Mouse (Mus musculus): Measurements from ENCODE around the gene Hist1h1a.
"Not testable (repeated sequence)": the region's sequence is repeated elsewhere in the genome, so short reads cannot be mapped to it uniquely, and the experiment has no call there.

The Hist1h1a gene

DNA sequence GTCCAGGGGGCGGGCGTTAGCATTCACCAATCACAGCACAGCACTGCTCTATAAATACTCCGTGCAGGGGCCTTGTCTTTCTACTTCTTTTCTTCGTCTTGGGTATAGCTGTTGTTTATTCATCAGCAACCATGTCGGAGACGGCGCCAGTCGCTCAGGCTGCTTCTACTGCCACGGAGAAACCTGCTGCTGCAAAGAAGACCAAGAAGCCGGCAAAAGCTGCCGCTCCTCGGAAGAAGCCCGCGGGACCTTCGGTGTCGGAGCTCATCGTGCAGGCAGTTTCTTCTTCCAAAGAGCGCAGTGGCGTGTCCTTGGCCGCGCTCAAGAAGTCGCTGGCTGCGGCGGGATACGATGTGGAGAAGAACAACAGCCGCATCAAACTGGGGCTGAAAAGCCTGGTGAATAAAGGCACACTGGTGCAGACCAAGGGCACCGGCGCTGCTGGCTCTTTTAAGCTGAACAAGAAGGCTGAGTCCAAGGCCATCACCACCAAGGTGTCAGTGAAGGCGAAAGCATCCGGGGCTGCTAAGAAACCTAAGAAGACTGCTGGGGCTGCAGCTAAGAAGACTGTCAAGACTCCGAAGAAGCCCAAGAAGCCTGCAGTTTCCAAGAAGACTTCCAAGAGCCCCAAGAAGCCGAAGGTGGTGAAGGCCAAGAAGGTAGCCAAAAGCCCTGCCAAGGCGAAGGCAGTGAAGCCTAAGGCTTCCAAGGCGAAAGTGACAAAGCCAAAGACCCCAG, at the start of gene Hist1h1a:
Gene Hist1h1a, plus strand, starts transcription at position 81 of the 738 bp plus-strand sequence.
- DNase-seq: peak; percentile 90

DNA sequence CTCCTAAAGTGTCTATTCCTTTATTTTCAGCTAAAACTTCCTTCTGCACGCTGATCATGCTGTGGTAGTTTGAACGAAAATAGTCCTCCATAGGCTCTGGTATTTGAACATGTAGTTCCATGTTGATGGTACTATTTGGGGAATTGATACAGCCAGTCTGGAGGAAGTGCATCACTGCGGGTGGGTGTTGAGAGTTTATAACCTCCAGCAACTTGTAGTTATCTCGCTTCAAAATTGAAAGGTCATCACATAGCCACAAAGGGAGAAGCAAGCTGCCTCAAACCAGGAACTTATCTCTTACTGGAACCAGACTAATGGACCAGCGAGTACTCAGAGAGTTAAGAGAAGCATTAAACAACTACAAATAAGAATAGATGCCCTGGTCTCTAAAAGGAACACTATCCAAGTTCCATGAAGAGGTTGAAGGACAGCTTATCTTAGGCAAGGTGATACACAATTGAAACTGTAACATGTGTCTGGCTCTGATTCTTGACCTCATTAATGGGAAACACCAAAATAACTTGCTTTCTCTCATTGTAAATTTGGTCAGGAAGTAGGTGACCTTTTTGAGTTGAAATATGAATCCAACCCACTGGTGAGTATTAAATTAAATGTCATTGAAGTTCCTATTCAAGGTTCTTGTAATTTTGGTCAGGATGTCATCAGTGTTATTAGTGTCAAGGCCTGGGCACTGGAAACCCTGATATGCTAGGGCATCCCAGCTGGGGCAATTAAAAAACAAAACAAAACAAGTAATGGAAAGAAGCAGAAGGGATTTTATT, 47.0 kb upstream of the Hist1h1a start:
- no peak for DNase-seq

DNA sequence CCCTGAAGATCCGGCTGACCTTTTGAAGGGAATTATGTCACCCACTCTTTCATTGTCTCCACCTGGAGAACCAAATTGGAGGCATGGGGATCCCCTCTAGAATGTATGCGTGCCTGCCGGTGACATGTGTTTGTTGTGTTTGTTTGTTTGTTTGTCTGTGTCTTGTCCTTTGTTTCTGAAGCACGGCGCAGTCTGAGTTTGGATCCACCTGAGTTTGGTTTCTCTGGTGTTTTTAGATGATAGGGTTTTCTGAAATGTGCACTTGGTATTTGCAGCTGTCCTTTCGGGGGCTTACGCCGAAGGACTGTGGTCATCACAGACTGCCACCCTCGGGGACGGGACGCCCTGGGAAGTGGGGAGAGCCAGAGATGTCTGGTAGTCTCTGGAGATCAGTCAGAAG, 46.3 kb upstream of the Hist1h1a start:
- DNase-seq: no peak

DNA sequence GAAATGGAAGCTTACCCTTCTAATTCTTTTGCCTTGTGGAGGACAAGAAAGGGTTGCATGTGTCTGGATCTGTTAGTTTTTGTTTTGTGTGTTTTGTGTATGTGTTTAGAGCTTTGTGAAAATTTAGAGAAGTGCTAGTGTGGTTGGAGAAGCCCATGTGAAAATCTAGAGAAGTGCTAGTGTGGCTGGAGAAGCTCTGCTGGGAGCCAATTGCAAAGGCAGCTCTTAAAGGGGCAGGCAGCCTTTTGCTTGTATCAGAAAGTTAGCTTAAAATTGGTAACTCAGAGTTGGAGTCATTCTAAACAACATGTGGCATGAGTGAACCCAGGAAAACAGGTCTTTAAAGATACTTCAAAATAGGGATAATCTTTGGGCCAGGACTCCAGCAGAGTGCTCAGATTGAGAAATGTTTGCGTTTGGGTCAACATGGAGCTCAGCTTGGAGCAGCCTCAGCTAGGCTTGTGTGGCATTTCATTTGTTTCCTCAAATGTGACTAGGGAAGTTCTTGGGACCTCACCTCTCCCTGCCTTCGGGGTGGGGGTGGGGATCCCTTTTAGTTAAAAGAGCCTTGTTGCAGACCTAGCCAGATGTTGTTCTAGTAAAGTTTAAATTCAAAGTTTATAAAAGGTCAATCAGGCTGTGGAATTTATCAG, 45.7 kb upstream of the Hist1h1a start:
- not testable (repeated sequence) for DNase-seq

DNA sequence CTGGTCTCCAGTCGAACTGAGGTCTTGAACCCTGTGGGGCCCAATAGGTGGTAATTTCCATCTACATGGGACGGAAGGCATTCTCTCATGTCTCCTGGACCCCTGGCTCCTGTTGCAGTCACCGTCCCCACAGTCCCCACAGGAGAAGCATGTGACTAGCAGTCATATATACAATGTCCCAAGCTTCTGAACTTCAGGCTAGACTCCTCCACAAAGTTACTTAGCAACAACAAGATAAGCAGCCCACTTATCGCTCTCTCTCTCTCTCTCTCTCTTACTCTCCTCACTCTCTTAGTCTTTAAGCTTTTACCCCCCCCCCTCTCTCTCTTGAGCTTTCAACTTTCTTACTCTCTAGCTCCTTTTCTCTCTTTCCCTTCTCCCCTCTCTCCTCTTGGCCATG, 39.2 kb upstream of the Hist1h1a start:
- no peak for DNase-seq

DNA sequence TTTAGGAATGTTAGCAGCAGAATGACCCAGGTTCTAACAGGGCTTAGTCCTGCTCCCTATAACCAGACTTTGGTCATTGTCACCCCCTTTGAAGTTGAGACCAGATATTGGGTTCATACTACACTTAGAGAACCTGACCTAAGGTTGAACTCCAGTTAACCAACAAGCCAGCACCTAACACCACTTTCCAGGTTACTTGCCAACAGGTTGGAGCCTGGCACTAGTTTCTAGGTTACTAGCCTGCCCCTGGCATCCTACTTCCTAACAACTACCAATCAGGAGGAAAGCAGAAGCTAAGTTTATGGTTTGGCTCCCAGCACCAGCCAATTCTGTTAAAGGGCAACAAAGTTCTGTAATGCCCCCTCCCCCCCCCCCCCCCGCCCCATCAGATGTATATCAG, 38.3 kb upstream of the Hist1h1a start:
- no peak for DNase-seq

DNA sequence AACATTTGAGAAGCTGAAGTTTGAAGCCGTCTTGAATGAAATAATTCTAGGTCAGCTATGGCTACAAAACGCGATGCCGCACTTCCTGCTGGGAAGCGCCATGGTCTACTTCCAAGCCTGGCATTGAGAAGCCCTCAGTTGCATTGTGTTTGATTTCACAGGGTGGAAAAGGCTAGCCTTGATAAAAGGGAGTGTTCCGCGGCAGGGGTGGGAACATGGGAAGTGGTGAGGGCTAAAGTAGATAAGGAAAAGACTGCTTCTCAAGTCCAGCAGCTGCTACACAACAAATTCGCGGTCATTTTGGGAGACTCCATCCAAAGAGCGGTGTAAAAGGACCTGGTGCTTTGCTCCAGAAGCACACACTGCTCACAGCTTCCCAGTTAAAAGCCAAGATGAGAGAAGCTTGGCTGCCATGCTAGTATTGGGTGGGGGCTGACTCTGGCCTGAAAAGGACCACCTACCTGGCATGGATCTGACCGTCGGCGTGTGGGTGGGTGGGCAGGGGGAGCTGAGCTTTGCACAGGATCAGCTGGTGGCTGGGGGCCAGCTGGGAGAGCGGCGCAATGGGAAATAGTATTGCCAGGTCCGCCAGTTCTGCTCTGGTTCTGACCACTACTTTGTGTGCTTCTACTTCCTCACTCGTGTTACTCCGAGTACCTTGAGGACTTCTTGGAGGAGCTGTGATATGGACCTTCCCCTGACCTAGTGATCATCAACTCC, 34.8 kb upstream of the Hist1h1a start:
- DNase-seq: no peak

DNA sequence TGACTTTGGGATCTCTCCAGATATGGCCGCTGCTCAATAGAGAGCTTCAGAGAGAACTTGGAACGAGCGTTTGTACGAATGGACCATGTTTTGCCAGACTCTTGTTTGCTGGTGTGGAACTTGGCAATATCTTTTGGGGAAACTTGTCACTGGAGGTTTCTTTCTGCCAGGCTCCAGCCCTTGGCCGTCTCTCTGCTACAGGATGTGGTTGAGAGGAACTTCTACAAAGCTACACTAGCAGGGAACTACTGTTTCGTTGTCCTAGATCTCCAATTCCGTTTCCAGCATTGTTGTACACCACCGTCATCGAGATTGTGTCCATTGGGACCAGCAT, 34.3 kb upstream of the Hist1h1a start:
- DNase-seq: no peak

DNA sequence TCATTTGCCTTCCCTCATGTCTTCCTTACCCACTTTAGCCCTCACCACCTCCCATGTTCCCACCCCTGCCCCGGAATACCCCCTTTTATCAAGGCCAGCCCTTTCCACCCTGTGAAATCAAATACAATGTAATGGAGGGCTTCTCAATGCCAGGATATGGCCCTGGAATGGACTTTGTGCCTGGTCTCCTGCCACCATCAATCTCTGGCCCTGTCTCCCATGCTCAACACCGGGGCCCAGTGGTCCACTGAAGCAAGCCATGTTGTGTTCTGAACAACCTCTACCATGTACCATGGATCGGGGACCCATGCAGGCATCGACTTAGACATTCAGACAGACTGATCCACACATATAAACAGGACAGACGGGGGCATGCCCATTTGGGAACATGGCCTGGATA, 33.8 kb upstream of the Hist1h1a start:
- DNase-seq: no peak

DNA sequence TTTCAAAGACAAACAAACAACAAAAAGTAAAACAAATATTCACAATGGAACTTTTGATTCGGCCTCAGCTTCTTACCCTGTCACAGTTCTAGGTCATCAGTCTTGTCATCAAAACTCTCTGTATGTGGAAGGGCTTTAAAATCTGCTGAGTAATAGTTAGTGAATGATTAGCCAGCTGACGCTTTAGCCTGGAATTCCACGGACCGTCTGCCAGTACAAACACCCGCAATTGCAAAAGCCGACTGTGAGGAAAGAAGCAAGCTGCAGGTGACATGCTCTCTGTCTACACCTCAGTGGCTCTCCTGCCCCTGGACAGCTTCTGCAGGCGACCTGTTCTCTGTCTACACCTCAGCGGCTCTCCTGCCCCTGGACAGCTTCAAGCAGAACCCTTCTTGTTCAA, 33.0 kb upstream of the Hist1h1a start:
- peak; percentile 81 for DNase-seq

DNA sequence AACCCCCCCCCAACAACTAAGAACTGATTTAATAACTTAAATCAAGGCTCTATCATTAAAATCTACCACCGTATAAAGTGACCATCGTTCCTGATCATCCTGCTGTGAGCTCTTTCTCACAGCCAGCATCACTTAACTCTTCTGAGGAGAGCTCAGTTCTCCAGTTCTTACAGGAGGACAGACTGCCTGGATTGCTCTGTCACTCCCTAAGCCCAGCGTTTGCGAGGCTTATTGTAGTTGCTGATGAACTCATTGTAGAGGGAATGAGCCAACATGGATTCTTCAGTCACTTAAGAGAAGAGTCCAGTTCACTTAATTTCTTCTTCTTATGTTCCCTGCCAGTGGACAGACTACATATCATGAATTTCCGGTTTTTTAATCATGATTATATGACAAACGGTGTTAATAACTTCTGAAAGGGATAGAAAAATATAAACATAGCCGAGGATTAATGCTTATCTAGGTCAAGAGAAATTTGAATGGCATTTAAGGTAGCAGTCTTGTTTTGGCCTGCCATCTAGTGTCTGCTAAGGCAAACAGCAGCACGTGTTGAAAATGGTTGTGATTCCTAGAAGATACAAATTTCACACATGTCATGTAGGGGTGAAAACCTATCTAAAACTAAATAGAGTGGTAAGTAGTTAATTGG, 31.2 kb upstream of the Hist1h1a start:
- peak; percentile 53 for DNase-seq

DNA sequence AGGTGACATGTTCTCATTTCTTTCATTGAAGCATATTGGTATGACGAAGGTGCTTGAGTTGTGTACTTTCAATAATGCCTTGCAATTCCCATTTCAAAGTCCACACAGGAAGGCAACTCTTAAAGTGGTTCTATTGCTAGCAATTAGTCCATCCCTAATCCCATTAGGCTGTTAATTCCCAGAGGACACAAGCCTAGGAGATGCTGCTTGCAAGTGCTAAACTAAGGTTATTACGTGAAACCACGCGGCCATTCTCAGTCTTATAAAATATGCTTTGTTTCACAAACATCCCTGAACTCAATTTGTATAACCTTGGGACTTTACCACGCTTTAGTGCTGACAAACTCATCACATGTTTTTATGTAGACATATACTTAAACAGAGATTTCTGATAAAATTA, 26.4 kb upstream of the Hist1h1a start:
- no peak for DNase-seq

DNA sequence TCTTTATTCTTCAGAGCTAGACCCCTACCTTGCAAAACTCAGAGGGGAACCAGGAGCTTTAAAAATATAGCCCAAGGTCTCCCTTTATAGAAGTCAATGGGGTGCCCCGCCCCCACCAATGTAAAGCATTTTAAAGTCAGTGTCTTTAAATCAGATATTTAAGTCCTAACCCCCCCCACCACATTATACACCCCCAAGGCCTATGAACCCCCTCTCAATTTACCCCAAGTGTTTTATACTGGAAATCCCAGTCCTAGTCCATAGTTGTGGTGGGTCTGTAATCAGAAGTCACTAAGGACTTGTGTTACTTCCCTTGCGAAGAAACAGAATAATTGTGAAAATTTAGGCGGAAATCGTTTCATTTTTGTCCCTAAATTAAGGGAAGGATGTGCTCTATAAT, 25.4 kb upstream of the Hist1h1a start:
- no peak for DNase-seq

DNA sequence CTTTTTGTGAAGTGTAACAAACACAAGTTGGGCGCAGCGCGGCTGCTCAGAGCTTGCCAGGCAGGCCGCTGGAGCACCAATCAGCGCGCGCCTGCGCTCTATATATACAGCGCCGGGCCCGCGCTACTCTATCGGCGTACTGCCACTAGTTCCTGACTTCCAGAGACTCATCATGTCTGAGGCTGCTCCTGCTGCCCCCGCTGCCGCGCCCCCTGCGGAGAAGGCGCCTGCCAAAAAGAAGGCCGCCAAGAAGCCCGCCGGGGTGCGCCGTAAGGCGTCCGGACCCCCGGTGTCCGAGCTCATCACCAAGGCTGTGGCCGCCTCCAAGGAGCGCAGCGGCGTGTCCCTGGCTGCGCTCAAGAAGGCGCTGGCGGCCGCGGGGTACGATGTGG, 24.8 kb upstream of the Hist1h1a start, which contains the start of gene Hist1h1c:
Gene Hist1h1c, plus strand, starts transcription at position 132 of the 392 bp plus-strand sequence.
- peak; percentile 93 for DNase-seq

DNA sequence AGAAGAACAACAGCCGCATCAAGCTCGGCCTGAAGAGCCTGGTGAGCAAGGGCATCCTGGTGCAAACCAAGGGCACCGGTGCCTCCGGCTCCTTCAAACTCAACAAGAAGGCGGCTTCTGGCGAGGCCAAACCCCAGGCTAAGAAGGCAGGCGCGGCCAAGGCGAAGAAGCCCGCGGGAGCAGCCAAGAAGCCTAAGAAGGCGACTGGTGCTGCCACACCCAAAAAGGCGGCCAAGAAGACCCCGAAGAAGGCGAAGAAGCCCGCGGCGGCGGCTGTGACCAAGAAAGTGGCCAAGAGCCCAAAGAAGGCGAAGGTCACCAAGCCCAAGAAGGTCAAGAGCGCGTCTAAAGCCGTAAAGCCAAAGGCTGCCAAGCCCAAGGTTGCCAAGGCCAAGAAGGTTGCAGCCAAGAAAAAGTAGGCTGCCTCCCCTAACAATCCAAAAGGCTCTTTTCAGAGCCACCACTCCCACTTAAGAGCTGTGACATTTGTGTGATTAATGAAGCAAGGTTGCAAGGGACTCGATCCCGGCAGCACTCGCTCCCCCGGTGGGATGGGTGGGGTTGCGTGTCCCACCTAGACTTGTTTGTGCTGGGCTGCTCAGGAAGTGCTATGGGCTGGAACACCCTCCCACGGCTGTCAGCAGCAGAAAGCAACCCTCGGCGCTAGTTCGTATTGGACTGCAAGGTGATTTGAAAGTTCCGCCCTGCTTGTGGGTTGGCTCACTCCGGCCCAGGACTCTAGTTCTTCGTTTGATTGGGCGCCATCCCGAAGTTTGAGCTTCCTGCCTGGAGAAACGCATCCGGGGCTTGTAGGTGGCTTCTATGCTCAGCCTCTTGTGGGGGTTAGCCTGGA, 24.2 kb upstream of the Hist1h1a start:
- DNase-seq: peak; percentile 96

DNA sequence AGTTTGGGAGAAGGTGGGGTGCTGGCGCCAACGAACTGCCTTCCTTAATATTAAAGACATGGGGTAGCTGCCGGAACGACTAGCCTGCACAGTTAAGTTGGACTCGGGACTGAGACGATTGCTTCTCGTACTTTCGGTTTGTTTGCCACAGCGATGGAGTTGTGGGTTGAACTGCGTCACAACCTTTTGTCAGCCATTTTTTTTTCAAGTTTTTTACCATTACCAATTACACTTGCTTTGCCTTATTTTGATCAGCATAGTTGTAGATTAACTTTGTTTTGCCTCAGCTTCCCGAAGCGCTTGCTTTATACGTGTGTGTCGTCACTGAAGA, 23.6 kb upstream of the Hist1h1a start:
- DNase-seq: no peak

DNA sequence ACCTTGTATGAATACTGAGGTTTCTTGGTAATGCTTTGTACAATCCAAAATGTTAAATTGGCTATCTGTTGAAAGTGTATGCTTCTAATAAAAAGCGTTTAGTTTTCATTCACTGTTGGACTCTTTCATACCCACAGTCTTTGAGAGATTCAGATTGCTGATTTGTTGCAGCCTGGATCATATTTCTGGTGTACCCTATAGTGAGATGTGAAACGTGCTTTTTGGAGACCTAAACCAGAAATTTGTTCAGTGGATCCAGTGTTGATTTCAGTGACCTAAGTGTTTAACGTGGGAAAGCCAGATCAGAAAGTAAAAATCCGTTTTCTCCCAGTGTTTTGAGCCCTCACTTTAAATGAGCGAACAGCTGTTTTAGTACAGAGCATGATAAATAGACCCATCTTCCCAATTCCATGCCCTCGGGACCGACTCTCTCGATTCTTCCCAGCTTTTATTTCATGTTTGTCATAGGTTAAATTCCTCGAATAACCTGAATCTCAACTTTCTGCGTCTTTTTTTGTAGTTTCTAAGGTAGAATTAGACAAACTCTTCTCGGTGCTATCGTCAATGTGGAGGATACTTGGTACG, 23.1 kb upstream of the Hist1h1a start:
- no peak for DNase-seq

DNA sequence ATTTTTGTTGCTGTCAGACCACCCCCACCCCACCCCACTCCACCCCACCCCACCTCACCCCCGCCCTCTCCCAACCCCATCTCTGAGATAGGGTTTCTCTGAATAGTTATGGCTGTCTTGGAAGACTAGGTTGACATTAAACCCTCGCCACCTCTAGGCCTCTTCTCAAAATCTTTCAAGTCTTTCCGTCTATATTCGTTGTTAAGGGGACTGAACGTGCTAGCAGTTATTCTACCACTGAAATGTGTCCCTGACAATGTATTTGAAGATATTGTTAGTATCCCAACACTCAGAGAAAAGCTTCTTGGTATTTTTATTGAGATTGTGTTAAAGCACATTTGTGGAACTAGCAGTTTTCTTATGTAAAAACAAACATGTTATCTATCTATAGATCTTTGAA, 22.6 kb upstream of the Hist1h1a start:
- DNase-seq: no peak

DNA sequence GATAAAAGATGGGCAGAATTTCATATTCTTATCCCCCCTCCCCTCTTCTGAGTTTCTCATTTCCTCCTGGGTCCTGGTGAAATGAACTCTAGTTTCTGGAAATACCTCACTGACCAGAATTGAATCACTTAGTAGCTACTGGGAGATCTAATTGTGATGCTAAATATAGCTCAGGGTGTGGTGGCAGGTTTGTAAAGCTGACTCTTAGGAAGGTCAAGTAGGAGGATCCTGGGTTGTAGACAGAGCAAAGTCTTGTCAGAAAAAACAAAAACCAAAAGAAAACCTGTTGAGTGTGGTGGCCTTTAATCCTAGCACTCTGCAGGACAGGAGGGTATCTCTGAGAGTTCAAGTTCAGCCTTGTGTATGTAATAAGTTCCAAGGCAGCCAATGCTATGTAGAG, 21.5 kb upstream of the Hist1h1a start:
- no peak for DNase-seq

DNA sequence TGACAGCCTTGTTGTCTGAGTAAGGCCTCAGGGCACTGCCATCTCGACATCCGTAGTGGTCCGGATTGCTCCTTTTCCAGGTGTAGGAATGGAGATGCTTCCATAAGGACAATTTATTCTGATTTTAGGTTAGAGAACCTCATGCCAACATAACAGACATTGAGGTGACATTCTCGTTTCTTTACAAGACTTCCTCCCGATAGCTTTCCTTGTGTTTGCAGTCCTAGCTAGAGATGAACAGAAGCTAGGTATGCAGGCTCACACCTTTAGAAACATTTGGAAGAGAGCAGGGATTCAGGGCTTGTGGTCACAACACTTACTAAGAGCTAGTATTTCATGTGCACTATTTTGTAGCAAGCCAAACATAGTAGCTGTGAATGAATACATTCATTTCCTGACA, 20.3 kb upstream of the Hist1h1a start:
- DNase-seq: no peak

DNA sequence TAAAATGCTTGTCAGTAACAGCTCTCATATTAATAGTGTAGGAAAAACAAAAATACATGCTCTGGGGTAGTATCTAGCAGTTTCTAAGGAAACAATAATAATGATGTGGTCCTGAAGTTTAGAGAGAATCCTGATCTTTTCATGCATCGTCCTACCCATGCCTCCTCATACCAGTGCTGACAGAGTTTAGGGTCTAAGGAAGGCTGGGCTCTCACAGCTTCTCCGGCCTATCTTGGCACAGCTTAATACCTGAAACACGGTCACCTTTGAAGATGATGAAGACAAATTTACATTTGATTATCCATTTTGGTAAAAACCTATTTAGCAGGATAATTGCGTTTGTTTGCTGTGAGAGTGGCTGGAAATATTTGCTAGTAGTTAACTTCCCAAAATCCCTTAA, 19.5 kb upstream of the Hist1h1a start:
- no peak for DNase-seq

All from kidney, postnatal 14 days (tissue).